Mouse (Mus musculus) small intestine, adult 2 months (tissue): ENCODE results near the gene Arv1. TPM values are rescaled to one million over a fixed set of nuclear protein-coding genes. Genes with fewer than 3 reads are reported as not detected.

Source experiments
- H3K27ac ChIP-seq: fragments of 200-500 bp; 2 replicates; pipeline ENCODE4 v1.5.1; 2012; ENCODE audit warnings: low read depth, low read length, control low read depth, inconsistent platforms; ENCODE audit not compliant: insufficient read depth
- H3K27me3 ChIP-seq: fragments of 200-500 bp; 2 replicates; pipeline ENCODE4 v1.6.1; 2012; ENCODE audit warnings: mild to moderate bottlenecking, moderate library complexity, low read length, inconsistent platforms; ENCODE audit not compliant: control insufficient read depth, insufficient read depth
- H3K36me3 ChIP-seq: fragments of 200-500 bp; 2 replicates; pipeline ENCODE4 v1.6.1; 2012; ENCODE audit warnings: mild to moderate bottlenecking, low read length, control low read depth, inconsistent platforms; ENCODE audit not compliant: control insufficient read depth, insufficient read depth
- H3K4me1 ChIP-seq: fragments of 200-500 bp; 2 replicates; pipeline ENCODE4 v1.6.1; 2012; ENCODE audit warnings: low read length, inconsistent platforms, mixed read lengths; ENCODE audit not compliant: control insufficient read depth, insufficient read depth, insufficient read length
- H3K4me3 ChIP-seq: fragments of 200-500 bp; 2 replicates; pipeline ENCODE4 v1.5.1; 2012; ENCODE audit warnings: low read depth, mild to moderate bottlenecking, control low read depth, inconsistent platforms, low read length, moderate library complexity
- CTCF ChIP-seq: fragments of 200-500 bp; IDR thresholded peaks from 2 replicates; pipeline ENCODE4 v1.5.1; 2012; ENCODE audit warnings: low read depth, mild to moderate bottlenecking, control low read depth, inconsistent platforms, low read length, moderate library complexity, mixed read lengths; ENCODE audit not compliant: insufficient replicate concordance, insufficient read length; ENCODE audit errors: extremely low read depth
- POLR2A ChIP-seq: fragments of 200-500 bp; IDR thresholded peaks from 2 replicates; pipeline ENCODE4 v1.6.1; 2012; ENCODE audit warnings: low read depth, mild to moderate bottlenecking, control low read depth, inconsistent platforms, low read length, moderate library complexity
- WGBS: fragments of 180-500 bp; shearing (Covaris S2); methylation state at CpG from one replicate; pipeline ENCODE4 v1.1.7; 2018; 5-methylcytosine and 5-hydroxymethylcytosine counted together
- polyA plus RNA-seq: library from polyadenylated mRNA; depleted of rRNA; stranded (reverse); fragments of >200 nt; gene quantifications from 2 replicates; pipeline ENCODE4 v1.2.3, GENCODE M21; 2012

Gene Arv1
- polyA plus RNA-seq, 1 experiment = 6.5 TPM

- Histone ChIP-seq H3K4me1 (peaks cover 13% of the 10 kb centered on the region), H3K27ac (no peak overlapping the region), H3K27me3 (peaks cover 21% of the 10 kb centered on the region), H3K4me3 (no peak overlapping the region), H3K36me3 (no peaks in the 10 kb centered on the region)
- 18% methylated on average over 11 of the region's 11 CpGs for WGBS
- TF ChIP-seq POLR2A = no peak
- TF ChIP-seq CTCF = no peak
Measured at GRCm38 (mm10) chr8:124754101-124754791, 32.3 kb downstream of the Arv1 start.

GRCm38 (mm10) chr8:124754792-124755190 lies 32.9 kb downstream of the Arv1 start:
- Histone ChIP-seq H3K4me3 (no peak overlapping the region), H3K27ac (no peak overlapping the region), H3K36me3 (no peaks in the 10 kb centered on the region), H3K27me3 (peaks cover 21% of the 10 kb centered on the region), H3K4me1 (peaks cover 13% of the 10 kb centered on the region)
- 28% methylated on average over 4 of the region's 4 CpGs for WGBS
- TF ChIP-seq POLR2A = no peak
- TF ChIP-seq CTCF = no peak

GRCm38 (mm10) chr8:124755481-124755880 lies 33.5 kb downstream of the Arv1 start:
- TF ChIP-seq POLR2A (no peak), CTCF (no peak)
- H3K4me1 ChIP-seq = peaks cover 13% of the 10 kb centered on the region
- no peak overlapping the region for H3K4me3 ChIP-seq
- peaks cover 17% of the 10 kb centered on the region for H3K27me3 ChIP-seq
- 85% methylated on average over 8 of the region's 8 CpGs for WGBS
- no peaks in the 10 kb centered on the region for H3K36me3 ChIP-seq
- H3K27ac ChIP-seq = no peak overlapping the region

- TF ChIP-seq CTCF (no peak), POLR2A (no peak)
- H3K4me3 ChIP-seq = no peak overlapping the region
- 83% methylated on average over 2 of the region's 2 CpGs for WGBS
Measured at GRCm38 (mm10) chr8:124756153-124756552, 34.2 kb downstream of the Arv1 start.

GRCm38 (mm10) chr8:124756601-124757000 lies 34.7 kb downstream of the Arv1 start:
- Histone ChIP-seq H3K36me3 (no peaks in the 10 kb centered on the region), H3K27ac (no peak overlapping the region), H3K4me1 (peaks cover 7% of the 10 kb centered on the region), H3K27me3 (peaks cover 6% of the 10 kb centered on the region), H3K4me3 (no peak overlapping the region)
- 76% methylated on average over 5 of the region's 5 CpGs for WGBS
- TF ChIP-seq POLR2A (no peak), CTCF (no peak)

More at GRCm38 (mm10) chr8:124756153-124756552, 34.2 kb downstream of the Arv1 start:
- no peak overlapping the region for H3K27ac ChIP-seq
- peaks cover 11% of the 10 kb centered on the region for H3K27me3 ChIP-seq
- H3K36me3 ChIP-seq = no peaks in the 10 kb centered on the region
- H3K4me1 ChIP-seq = peaks cover 11% of the 10 kb centered on the region

- Histone ChIP-seq H3K4me1 (no peaks in the 10 kb centered on the region; the same call in 1 of the 2 replicates), H3K4me3 (no peak overlapping the region), H3K27me3 (no peaks in the 10 kb centered on the region), H3K36me3 (no peaks in the 10 kb centered on the region), H3K27ac (no peak overlapping the region)
- 28% methylated on average over 3 of the region's 3 CpGs for WGBS
- TF ChIP-seq POLR2A (no peak), CTCF (peak; percentile 52; the same call in 1 of the 2 replicates)
Measured at GRCm38 (mm10) chr8:124758544-124758943, 36.6 kb downstream of the Arv1 start.

GRCm38 (mm10) chr8:124763061-124763460 lies 41.1 kb downstream of the Arv1 start:
- no peaks in the 10 kb centered on the region for H3K4me1 ChIP-seq
- H3K36me3 ChIP-seq = no peaks in the 10 kb centered on the region
- WGBS = 74% methylated on average over 7 of the region's 7 CpGs
- no peak overlapping the region for H3K27ac ChIP-seq
- no peak overlapping the region for H3K4me3 ChIP-seq
- no peaks in the 10 kb centered on the region for H3K27me3 ChIP-seq
- TF ChIP-seq CTCF = no peak
- no peak for TF ChIP-seq POLR2A

GRCm38 (mm10) chr8:124772389-124772788 lies 50.5 kb downstream of the Arv1 start:
- TF ChIP-seq CTCF (no peak), POLR2A (no peak)
- peaks cover 3% of the 10 kb centered on the region; the same call in 1 of the 2 replicates for H3K4me1 ChIP-seq
- no peak overlapping the region for H3K27ac ChIP-seq
- H3K4me3 ChIP-seq = no peak overlapping the region
- no peaks in the 10 kb centered on the region for H3K36me3 ChIP-seq
- H3K27me3 ChIP-seq = no peaks in the 10 kb centered on the region
- 71% methylated on average over 2 of the region's 2 CpGs for WGBS
